Mouse (Mus musculus) lung, postnatal 0 days (tissue): ENCODE data around the gene Csf1.

Experiments used
- CTCF ChIP-seq: IDR thresholded peaks from 2 replicates; pipeline ENCODE4 v1.5.1; 2016; ENCODE audit warnings: antibody characterized with exemption, mild to moderate bottlenecking
- EP300 ChIP-seq: IDR thresholded peaks from 2 replicates; pipeline ENCODE4 v1.6.1; 2016; ENCODE audit warnings: antibody characterized with exemption, mild to moderate bottlenecking, control low read depth

GRCm38 (mm10) chr3:107714276-107714933 is 45.9 kb downstream of the Csf1 start:
- TF ChIP-seq CTCF (no peak), EP300 (no peak)
